Mouse (Mus musculus) left cerebral cortex, postnatal 25 days (tissue): Measurements from ENCODE around the gene Arhgap17. TPM values are rescaled to one million over a fixed set of nuclear protein-coding genes. Genes with fewer than 3 reads are reported as not detected.

Experiments
- DNase-seq, 2 experiments: peaks; one replicate each; pipeline ENCODE4 v3.0.0; 2022; ENCODE audit warnings: low spot score in 2 of 2, mixed read lengths in 1 of 2
- intact Hi-C: fragments of 180-260 bp; cut with DNase I; formaldehyde crosslinking; loops from one replicate; pipeline ENCODE4 v1.15.1; 2025
- total RNA-seq, 2 experiments: library from RNA; stranded (reverse); gene quantifications; 2 replicates each; pipeline ENCODE4 v1.2.3; 2021

Gene Arhgap17
- total RNA-seq, 2 experiments from 2014 or later, result 13.6 to 16.8 TPM

- DNase-seq, result peak in 1 of 2 experiments; percentile 41
- intact Hi-C loops, result loop anchor here (5.0 kb wide), 1 partner anchor 69 kb away; the partner anchor contains the start of genes Arhgap17 and Lcmt1
These were observed 71.5 kb downstream of the Arhgap17 start for GRCm38 (mm10) chr7:123298225-123298624.

GRCm38 (mm10) chr7:123296097-123296496 is 73.6 kb downstream of the Arhgap17 start:
- no peak for DNase-seq
- intact Hi-C loops, result loop anchor here (5.0 kb wide), 1 partner anchor 71 kb away; the partner anchor contains the start of genes Arhgap17 and Lcmt1

GRCm38 (mm10) chr7:123295423-123295822 is 74.3 kb downstream of the Arhgap17 start:
- intact Hi-C loops, result loop anchor here (5.0 kb wide), 1 partner anchor 72 kb away; the partner anchor contains the start of genes Arhgap17 and Lcmt1
- no peak for DNase-seq

- intact Hi-C loops, result no loop called here
- no peak for DNase-seq
These were observed 75.8 kb downstream of the Arhgap17 start for GRCm38 (mm10) chr7:123293898-123294297.

GRCm38 (mm10) chr7:123291942-123292341 is 77.8 kb downstream of the Arhgap17 start:
- no peak for DNase-seq
- intact Hi-C loops, result no loop called here

- intact Hi-C loops, result loop anchor here (5.0 kb wide), 1 partner anchor 82 kb away; no protein-coding TSS in a partner anchor
These were observed 80.5 kb downstream of the Arhgap17 start for GRCm38 (mm10) chr7:123289176-123289575.

GRCm38 (mm10) chr7:123287903-123288302 is 81.8 kb downstream of the Arhgap17 start:
- intact Hi-C loops, result loop anchor here (5.0 kb wide), 1 partner anchor 81 kb away; no protein-coding TSS in a partner anchor
- no peak for DNase-seq

More at GRCm38 (mm10) chr7:123289176-123289575, 80.5 kb downstream of the Arhgap17 start:
- DNase-seq, result no peak

GRCm38 (mm10) chr7:123285896-123286295 is 83.8 kb downstream of the Arhgap17 start:
- peak in 1 of 2 experiments; percentile 57 for DNase-seq
- intact Hi-C loops, result loop anchor here (5.0 kb wide), 1 partner anchor 79 kb away; no protein-coding TSS in a partner anchor

- DNase-seq, result peak in 1 of 2 experiments; percentile 78
These were observed 85.9 kb downstream of the Arhgap17 start for GRCm38 (mm10) chr7:123283826-123284225.

GRCm38 (mm10) chr7:123279797-123280196 is 89.9 kb downstream of the Arhgap17 start:
- intact Hi-C loops, result no loop called here
- peak in 1 of 2 experiments; percentile 42 for DNase-seq

More at GRCm38 (mm10) chr7:123283826-123284225, 85.9 kb downstream of the Arhgap17 start:
- intact Hi-C loops, result no loop called here

GRCm38 (mm10) chr7:123276568-123276967 is 93.1 kb downstream of the Arhgap17 start:
- intact Hi-C loops, result no loop called here
- no peak for DNase-seq

GRCm38 (mm10) chr7:123273056-123273455 is 96.7 kb downstream of the Arhgap17 start:
- no peak for DNase-seq
- intact Hi-C loops, result no loop called here

- intact Hi-C loops, result no loop called here
- peak in 1 of 2 experiments; percentile 11 for DNase-seq
These were observed 111.6 kb downstream of the Arhgap17 start for GRCm38 (mm10) chr7:123258103-123258502.

- intact Hi-C loops, result no loop called here
- no peak for DNase-seq
These were observed 115.3 kb downstream of the Arhgap17 start for GRCm38 (mm10) chr7:123254196-123254970.

GRCm38 (mm10) chr7:123253396-123253795 is 116.3 kb downstream of the Arhgap17 start:
- DNase-seq, result peak in 1 of 2 experiments; percentile 21
- intact Hi-C loops, result no loop called here

GRCm38 (mm10) chr7:123251343-123251742 is 118.4 kb downstream of the Arhgap17 start:
- no peak for DNase-seq
- intact Hi-C loops, result no loop called here

GRCm38 (mm10) chr7:123248166-123248565 is 121.5 kb downstream of the Arhgap17 start:
- no peak for DNase-seq
- intact Hi-C loops, result no loop called here

- DNase-seq, result no peak
- intact Hi-C loops, result no loop called here
These were observed 123.1 kb downstream of the Arhgap17 start for GRCm38 (mm10) chr7:123246504-123247084.

- intact Hi-C loops, result no loop called here
These were observed 124.9 kb downstream of the Arhgap17 start for GRCm38 (mm10) chr7:123244833-123245232.

GRCm38 (mm10) chr7:123242241-123242640 is 127.5 kb downstream of the Arhgap17 start:
- DNase-seq, result no peak
- intact Hi-C loops, result no loop called here

More at GRCm38 (mm10) chr7:123244833-123245232, 124.9 kb downstream of the Arhgap17 start:
- no peak for DNase-seq
